12 mouse cellular contexts compared by ENCODE assay signal in genomic region chr13:109888293-109888692, GRCm38 (mm10).
"Had no signal": no experiment of that assay in that cellular context is flagged by ENCODE, and none has a peak within 500 bp of the region (broad histone marks: within the 10 kb centered on the region; RNA-seq: fewer than 3 reads in every experiment).

No protein-coding gene starts in this region.

- H3K4me1 ChIP-seq: limb, embryonic 10.5 days; midbrain, embryonic 12.5 days; stomach, embryonic 15.5 days had no signal

- H3K27ac ChIP-seq: left cerebral cortex, adult 2 months; limb, embryonic 10.5 days; liver, embryonic 15.5 days; macrophage; midbrain, embryonic 12.5 days; stomach, embryonic 15.5 days had no signal

- H3K27me3 ChIP-seq: liver, embryonic 15.5 days; megakaryocyte, embryonic 14.5 days; midbrain, embryonic 12.5 days; stomach, embryonic 15.5 days had no signal

- H3K36me3 ChIP-seq: limb, embryonic 10.5 days; liver, embryonic 15.5 days; midbrain, embryonic 12.5 days; stomach, embryonic 15.5 days had no signal

- H3K9ac ChIP-seq: liver, embryonic 15.5 days; lung, embryonic 14.5 days; midbrain, embryonic 12.5 days; stomach, embryonic 15.5 days had no signal

- DNase-seq: lung, embryonic 14.5 days; lung, postnatal 14 days; right cerebral cortex, postnatal 14 days; thymus, adult 2 months; thymus, postnatal 25 days had no signal

- H3K4me3 ChIP-seq: left cerebral cortex, adult 2 months; limb, embryonic 10.5 days; liver, embryonic 15.5 days; megakaryocyte, embryonic 14.5 days; midbrain, embryonic 12.5 days; stomach, embryonic 15.5 days had no signal
